Mouse (Mus musculus) lung, postnatal 0 days (tissue): ENCODE results near the gene Cemip.

Experiments
- CTCF ChIP-seq: IDR thresholded peaks from 2 replicates; pipeline ENCODE4 v1.5.1; 2016; ENCODE audit warnings: antibody characterized with exemption, mild to moderate bottlenecking
- EP300 ChIP-seq: IDR thresholded peaks from 2 replicates; pipeline ENCODE4 v1.6.1; 2016; ENCODE audit warnings: antibody characterized with exemption, mild to moderate bottlenecking, control low read depth

- no peak for TF ChIP-seq CTCF
- TF ChIP-seq EP300: no peak
Observed at GRCm38 (mm10) chr7:84088191-84088590, 1.9 kb upstream of the Cemip start.
